Mouse (Mus musculus) heart, adult 2 months (tissue): ENCODE results near the gene Afp.

Source experiments
- CTCF ChIP-seq: fragments of 200-600 bp; IDR thresholded peaks from 2 replicates; pipeline ENCODE4 v1.8.1; 2022; ENCODE audit warnings: antibody characterized with exemption, mild to moderate bottlenecking, moderate library complexity
- EP300 ChIP-seq: fragments of 200-500 bp; IDR thresholded peaks from 2 replicates; pipeline ENCODE4 v1.6.1; 2011; ENCODE audit warnings: low read depth, low read length, control low read depth; ENCODE audit not compliant: insufficient read depth
- POLR2A ChIP-seq: fragments of 200-500 bp; IDR thresholded peaks from 2 replicates; pipeline ENCODE4 v1.6.1; 2011; ENCODE audit warnings: mild to moderate bottlenecking, low read depth, low read length, control low read depth; ENCODE audit not compliant: insufficient read depth

GRCm38 (mm10) chr5:90457241-90457640 lies 33.3 kb upstream of the Afp start:
- no peak for TF ChIP-seq POLR2A
- TF ChIP-seq CTCF, result no peak
- TF ChIP-seq EP300, result no peak
